Mouse (Mus musculus): ENCODE measurements at regions not wholly inside any gene's neighbourhood (a gene's known extent, or its start where the extent isn't known, plus 50 kb on each side); places are given as distances from the start of the nearest gene placed in this dataset.

DNA sequence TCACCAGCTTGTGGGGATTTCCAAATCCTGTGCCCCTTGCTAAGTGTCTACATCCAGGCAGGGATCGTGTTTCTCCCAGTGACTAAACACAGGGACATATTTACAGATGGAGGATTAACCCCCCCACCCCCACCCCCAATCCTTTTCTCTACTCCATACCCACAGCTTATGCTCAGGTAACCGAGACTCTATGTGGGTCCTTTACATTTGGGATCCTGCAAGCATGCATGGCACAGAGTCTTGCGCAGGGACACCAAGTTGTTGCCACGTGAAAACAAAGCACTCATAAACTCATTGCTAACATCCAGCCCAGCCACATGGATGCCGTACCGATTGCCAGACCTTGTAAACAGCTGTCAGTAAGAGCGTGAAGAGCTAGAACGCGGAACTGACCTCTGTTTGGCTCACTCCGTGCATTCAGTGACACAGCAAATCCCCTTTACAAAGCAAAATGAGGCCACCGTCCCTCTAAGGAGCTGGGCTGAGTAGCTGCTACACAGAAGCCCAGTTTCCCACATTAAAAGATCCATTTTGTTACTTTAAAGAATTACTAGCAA lies 1204.9 kb upstream of the A1bg start:
- no peak for TF ChIP-seq POLR2A (IDR thresholded peaks at IDR 0.05; ENCODE audit: extremely low read depth, insufficient read depth, low read length)
- no peak for TF ChIP-seq CTCF (IDR thresholded peaks at IDR 0.05; ENCODE audit: low read depth, low read length)
